Mouse (Mus musculus) ES-E14 (cell line): Measurements from ENCODE around the gene Zzef1.

Experiments used
- CHD2 ChIP-seq: IDR thresholded peaks from 2 replicates; pipeline ENCODE4 v1.6.1; 2014; ENCODE audit warnings: mild to moderate bottlenecking, low read depth, low read length, inconsistent platforms
- HCFC1 ChIP-seq: IDR thresholded peaks from 2 replicates; pipeline ENCODE4 v1.6.1; 2012; ENCODE audit warnings: low read length, inconsistent platforms, borderline replicate concordance; ENCODE audit not compliant: insufficient read depth
- MAFK ChIP-seq: IDR thresholded peaks from 2 replicates; pipeline ENCODE4 v1.6.1; 2014; ENCODE audit warnings: mild to moderate bottlenecking, low read depth, low read length, inconsistent platforms; ENCODE audit not compliant: insufficient read depth
- ZNF384 ChIP-seq: IDR thresholded peaks from 2 replicates; pipeline ENCODE4 v1.6.1; 2012; ENCODE audit warnings: low read depth, low read length, inconsistent platforms

DNA sequence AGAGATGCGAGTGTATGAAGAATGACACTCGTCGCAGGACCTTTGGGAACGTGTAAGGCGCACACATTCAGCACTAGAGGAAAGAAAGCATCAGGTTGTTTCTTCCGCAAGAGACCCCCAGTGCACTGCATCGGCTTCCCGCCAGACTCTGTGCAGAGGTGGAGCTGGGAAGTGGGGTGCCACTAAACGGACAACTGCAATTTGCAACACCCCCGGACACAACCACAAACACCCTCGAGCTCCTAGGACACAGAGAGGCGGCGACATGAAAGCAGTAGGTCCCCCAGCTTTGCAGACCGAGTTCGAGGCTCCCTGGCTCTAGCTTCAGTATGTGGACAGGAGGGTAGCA lies 164.7 kb downstream of the Zzef1 start:
- no peak for TF ChIP-seq ZNF384
- TF ChIP-seq HCFC1 = no peak
- no peak for TF ChIP-seq MAFK
- no peak for TF ChIP-seq CHD2
